Mouse (Mus musculus) midbrain, embryonic 11.5 days (tissue): ENCODE data around the gene B3glct. TPM values are rescaled to one million over a fixed set of nuclear protein-coding genes. Genes with fewer than 3 reads are reported as not detected.

ENCODE experiments used
- ATAC-seq: fragments of 200-750 bp; cut with Nextera tagmentation; 2 replicates; pipeline ENCODE4 v1.8.0; 2017; ENCODE audit warnings: moderate TSS enrichment, moderate library complexity; ENCODE audit not compliant: low FRiP score
- DNase-seq: peaks from one replicate; pipeline ENCODE4 v3.0.0; 2015; ENCODE audit warnings: low spot score; ENCODE audit errors: missing footprints
- H3K27ac ChIP-seq: fragments of 300-500 bp; sonication (generic); 2 replicates; pipeline ENCODE4 v1.5.1; 2014; ENCODE audit warnings: low read depth, low read length
- H3K27me3 ChIP-seq: fragments of 300-500 bp; sonication (generic); 2 replicates; pipeline ENCODE4 v1.6.1; 2014; ENCODE audit warnings: mild to moderate bottlenecking, low read length, moderate library complexity, mixed read lengths; ENCODE audit not compliant: control insufficient read depth, insufficient read depth
- H3K36me3 ChIP-seq: fragments of 300-500 bp; sonication (generic); 2 replicates; pipeline ENCODE4 v1.6.1; 2014; ENCODE audit warnings: mild to moderate bottlenecking, low read length, moderate library complexity, mixed read lengths; ENCODE audit not compliant: control insufficient read depth, insufficient read depth
- H3K4me1 ChIP-seq: fragments of 300-500 bp; sonication (generic); 2 replicates; pipeline ENCODE4 v1.6.1; 2014; ENCODE audit warnings: low read length; ENCODE audit not compliant: control insufficient read depth, insufficient read depth
- H3K4me2 ChIP-seq: fragments of 300-500 bp; sonication (generic); 2 replicates; pipeline ENCODE4 v1.6.1; 2014; ENCODE audit warnings: mild to moderate bottlenecking, moderate library complexity
- H3K4me3 ChIP-seq: fragments of 300-500 bp; sonication (generic); 2 replicates; pipeline ENCODE4 v1.5.1; 2014; ENCODE audit warnings: low read depth, low read length
- H3K9ac ChIP-seq: fragments of 300-500 bp; sonication (generic); 2 replicates; pipeline ENCODE4 v1.6.1; 2014; ENCODE audit warnings: low read length
- H3K9me3 ChIP-seq: fragments of 300-500 bp; sonication (generic); 2 replicates; pipeline ENCODE4 v1.6.1; 2016; ENCODE audit warnings: low read length; ENCODE audit not compliant: control insufficient read depth
- WGBS: fragments of 180-500 bp; shearing (Covaris S2); extraction: QIAGEN DNeasy Blood & Tissue Kit; methylation state at CpG from one replicate; pipeline ENCODE4 v1.1.7; 2014; 5-methylcytosine and 5-hydroxymethylcytosine counted together
- polyA plus RNA-seq: library from polyadenylated mRNA; unstranded; fragments of >200 nt; fragmentation: Nextera tagmentation; extraction: Ambion mirVana; gene quantifications from 2 replicates; pipeline ENCODE4 v1.2.1, GENCODE M21; 2014

B3glct gene
- polyA plus RNA-seq, 1 experiment from 2014 or later: 16.0 TPM

- Histone ChIP-seq H3K4me1 (no peaks in the 10 kb centered on the region), H3K36me3 (no peaks in the 10 kb centered on the region), H3K27me3 (no peaks in the 10 kb centered on the region), H3K27ac (no peak overlapping the region), H3K4me2 (no peak overlapping the region), H3K9ac (no peak overlapping the region), H3K4me3 (no peak overlapping the region), H3K9me3 (no peaks in the 10 kb centered on the region)
- ATAC-seq: no peak
- no peak for DNase-seq
- WGBS: 83% methylated on average over 8 of the region's 8 CpGs
Measured at GRCm38 (mm10) chr5:149767116-149767515, 89.1 kb downstream of the B3glct start.

GRCm38 (mm10) chr5:149767651-149768301, 89.7 kb downstream of the B3glct start:
- Histone ChIP-seq H3K4me2 (no peak overlapping the region), H3K9ac (no peak overlapping the region), H3K4me3 (no peak overlapping the region), H3K27ac (no peak overlapping the region), H3K4me1 (no peaks in the 10 kb centered on the region), H3K9me3 (no peaks in the 10 kb centered on the region), H3K27me3 (no peaks in the 10 kb centered on the region), H3K36me3 (no peaks in the 10 kb centered on the region)
- ATAC-seq (no peak), DNase-seq (no peak)
- WGBS: 92% methylated on average over 5 of the region's 5 CpGs

- WGBS: 97% methylated on average over 8 of the region's 8 CpGs
- no peaks in the 10 kb centered on the region for H3K27me3 ChIP-seq
- H3K9me3 ChIP-seq: no peaks in the 10 kb centered on the region
- ATAC-seq (no peak), DNase-seq (peak; percentile 77)
- no peak overlapping the region for H3K27ac ChIP-seq
- H3K4me1 ChIP-seq: no peaks in the 10 kb centered on the region
- no peaks in the 10 kb centered on the region for H3K36me3 ChIP-seq
- H3K4me2 ChIP-seq: no peak overlapping the region
- H3K9ac ChIP-seq: no peak overlapping the region
- H3K4me3 ChIP-seq: no peak overlapping the region
Measured at GRCm38 (mm10) chr5:149769666-149770065, 91.6 kb downstream of the B3glct start.

- WGBS: 88% methylated on average over 7 of the region's 7 CpGs
- Histone ChIP-seq H3K27ac (no peak overlapping the region), H3K4me2 (no peak overlapping the region), H3K9me3 (peaks cover 5% of the 10 kb centered on the region; the same call in 1 of the 2 replicates), H3K4me3 (no peak overlapping the region), H3K36me3 (no peaks in the 10 kb centered on the region), H3K27me3 (no peaks in the 10 kb centered on the region), H3K9ac (no peak overlapping the region), H3K4me1 (no peaks in the 10 kb centered on the region)
- ATAC-seq (no peak), DNase-seq (no peak)
Measured at GRCm38 (mm10) chr5:149776038-149776437, 98.0 kb downstream of the B3glct start.

GRCm38 (mm10) chr5:149779740-149780139, 101.7 kb downstream of the B3glct start:
- ATAC-seq (no peak), DNase-seq (no peak)
- no peak overlapping the region for H3K9ac ChIP-seq
- no peak overlapping the region for H3K4me2 ChIP-seq
- no peak overlapping the region for H3K27ac ChIP-seq
- WGBS: 91% methylated on average over 6 of the region's 6 CpGs
- H3K4me3 ChIP-seq: no peak overlapping the region
- H3K27me3 ChIP-seq: no peaks in the 10 kb centered on the region
- H3K9me3 ChIP-seq: peaks cover 5% of the 10 kb centered on the region; the same call in 1 of the 2 replicates
- no peaks in the 10 kb centered on the region for H3K4me1 ChIP-seq
- no peaks in the 10 kb centered on the region for H3K36me3 ChIP-seq

DNA sequence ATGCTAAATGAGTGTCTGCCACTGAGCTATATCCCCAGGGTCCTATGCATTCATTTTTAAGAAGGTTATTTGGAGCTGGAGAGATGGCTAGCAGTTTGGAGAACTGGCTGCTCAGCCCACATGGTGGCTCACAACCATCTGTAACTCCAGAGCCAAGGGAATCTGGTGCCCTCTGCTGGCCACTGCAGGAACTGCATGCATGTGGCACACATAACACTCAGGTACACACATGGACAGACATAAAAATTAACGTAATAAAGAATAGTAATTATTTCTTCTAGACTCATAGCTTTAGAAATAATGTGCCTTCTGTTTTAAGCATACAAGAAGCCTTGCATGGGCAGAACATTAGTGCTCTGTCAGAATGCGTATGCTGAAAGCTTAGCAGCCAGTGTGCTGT, 102.4 kb downstream of the B3glct start:
- Histone ChIP-seq H3K9ac (no peak overlapping the region), H3K27me3 (no peaks in the 10 kb centered on the region), H3K4me2 (no peak overlapping the region), H3K27ac (no peak overlapping the region), H3K4me1 (no peaks in the 10 kb centered on the region), H3K9me3 (peaks cover 5% of the 10 kb centered on the region; the same call in 1 of the 2 replicates), H3K36me3 (no peaks in the 10 kb centered on the region), H3K4me3 (no peak overlapping the region)
- peak; percentile 74 for DNase-seq
- no peak for ATAC-seq
- 94% methylated on average over 2 of the region's 2 CpGs for WGBS

DNA sequence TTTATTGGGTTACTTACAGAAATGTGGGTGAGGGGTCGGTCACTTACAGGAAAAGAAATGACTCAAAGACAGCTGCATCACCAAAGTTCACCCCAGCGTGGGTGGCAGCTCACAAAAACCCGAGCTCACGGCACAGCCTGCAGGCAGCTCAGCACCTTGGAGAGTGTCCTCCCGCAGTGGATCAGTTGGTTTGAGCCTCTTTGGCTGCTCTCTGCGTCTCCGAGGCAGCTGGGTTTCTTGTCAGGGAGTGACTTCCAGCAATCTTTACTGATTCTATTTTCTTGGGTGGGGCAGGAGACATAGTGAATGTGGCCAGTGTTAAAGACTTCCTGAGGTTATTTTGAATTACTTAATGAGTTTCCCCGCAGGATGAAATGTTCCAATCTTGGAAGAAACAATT, 112.1 kb downstream of the B3glct start:
- H3K9ac ChIP-seq: no peak overlapping the region
- no peak overlapping the region for H3K27ac ChIP-seq
- DNase-seq: peak; percentile 83
- WGBS: 23% methylated on average over 8 of the region's 8 CpGs
- no peak for ATAC-seq
- H3K4me1 ChIP-seq: no peaks in the 10 kb centered on the region
- H3K4me3 ChIP-seq: no peak overlapping the region
- H3K36me3 ChIP-seq: no peaks in the 10 kb centered on the region
- H3K9me3 ChIP-seq: peaks cover 3% of the 10 kb centered on the region; the same call in 1 of the 2 replicates
- no peaks in the 10 kb centered on the region for H3K27me3 ChIP-seq
- H3K4me2 ChIP-seq: no peak overlapping the region

DNA sequence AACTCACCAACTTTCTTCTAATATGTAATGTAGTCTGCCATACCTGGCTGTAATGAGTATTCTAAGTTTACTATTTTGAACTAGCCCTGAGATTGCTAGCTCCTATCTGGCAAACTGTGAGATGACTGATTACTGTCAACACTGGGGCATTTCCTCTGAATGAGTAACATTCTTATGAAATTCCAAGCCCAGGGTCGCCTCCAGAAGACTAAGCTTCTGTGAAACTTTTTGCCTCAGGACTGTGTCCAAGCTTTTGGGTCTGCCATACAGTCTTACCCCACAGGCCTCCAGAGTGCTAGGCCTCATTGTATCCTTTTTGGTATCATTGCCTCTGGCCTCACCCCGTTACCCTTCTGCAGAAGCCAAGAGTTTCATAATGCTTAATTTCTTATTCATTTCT, 132.0 kb downstream of the B3glct start:
- Histone ChIP-seq H3K4me2 (no peak overlapping the region), H3K9ac (no peak overlapping the region), H3K36me3 (no peaks in the 10 kb centered on the region), H3K4me3 (no peak overlapping the region), H3K27me3 (no peaks in the 10 kb centered on the region), H3K9me3 (no peaks in the 10 kb centered on the region), H3K27ac (no peak overlapping the region), H3K4me1 (no peaks in the 10 kb centered on the region)
- peak; percentile 44 for DNase-seq
- ATAC-seq: no peak
- 81% methylated on average over 2 of the region's 2 CpGs for WGBS

GRCm38 (mm10) chr5:149811835-149812234, 133.8 kb downstream of the B3glct start:
- Histone ChIP-seq H3K4me3 (no peak overlapping the region), H3K9me3 (no peaks in the 10 kb centered on the region), H3K9ac (no peak overlapping the region), H3K27ac (no peak overlapping the region), H3K4me1 (no peaks in the 10 kb centered on the region), H3K36me3 (no peaks in the 10 kb centered on the region), H3K27me3 (no peaks in the 10 kb centered on the region), H3K4me2 (no peak overlapping the region)
- no peak for DNase-seq
- no peak for ATAC-seq
- 61% methylated on average over 6 of the region's 6 CpGs for WGBS
